Mouse (Mus musculus): ENCODE measurements around the gene Hoxd12.

Hoxd12 gene

DNA sequence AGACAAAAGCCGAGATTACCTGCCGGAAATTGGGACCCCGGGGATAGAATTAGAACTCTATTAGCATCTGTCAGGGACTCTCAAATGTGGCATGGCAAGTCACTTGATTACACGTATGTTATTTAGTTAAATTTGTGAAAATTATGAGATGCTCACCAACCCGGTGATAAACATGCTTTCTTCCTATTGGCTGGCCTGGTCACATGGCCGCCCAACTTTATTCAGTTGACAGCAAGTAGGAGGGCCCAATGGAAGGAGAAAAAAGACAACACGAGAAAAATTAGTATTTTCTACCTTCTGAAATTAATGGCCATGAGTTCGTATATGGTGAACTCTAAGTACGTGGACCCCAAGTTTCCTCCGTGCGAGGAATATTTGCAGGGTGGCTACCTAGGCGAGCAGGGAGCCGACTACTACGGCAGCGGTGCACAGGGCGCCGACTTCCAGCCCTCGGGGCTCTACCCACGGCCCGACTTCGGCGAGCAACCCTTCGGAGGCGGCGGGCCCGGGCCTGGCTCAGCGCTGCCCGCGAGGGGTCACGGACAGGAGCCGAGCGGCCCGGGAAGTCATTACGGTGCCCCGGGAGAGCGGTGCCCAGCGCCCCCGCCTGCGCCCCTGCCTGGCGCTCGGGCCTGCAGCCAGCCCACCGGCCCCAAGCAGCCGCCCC lies 52.3 kb downstream of the Hoxd12 start:
- no peak for DNase-seq (ENCODE audit: inconsistent age in 2 of 2, low spot score in 1 of 2)

All from adrenal gland, adult (tissue).